Mouse (Mus musculus) heart, embryonic 16.5 days (tissue): ENCODE results near the gene Pde5a. TPM values are rescaled to one million over a fixed set of nuclear protein-coding genes. Genes with fewer than 3 reads are reported as not detected.

Source experiments
- ATAC-seq: fragments of 200-750 bp; cut with Nextera tagmentation; replicated peaks from 2 replicates; pipeline ENCODE4 v1.8.0; 2017; ENCODE audit warnings: moderate number of reproducible peaks; ENCODE audit not compliant: insufficient read depth, low FRiP score; ENCODE audit errors: extremely low read depth
- H3K27ac ChIP-seq: fragments of 300-500 bp; sonication (generic); 2 replicates; pipeline ENCODE4 v1.5.1; 2014; ENCODE audit warnings: mild to moderate bottlenecking, low read length, control low read depth, moderate library complexity
- H3K27me3 ChIP-seq: fragments of 300-500 bp; sonication (generic); 2 replicates; pipeline ENCODE4 v1.6.1; 2014; ENCODE audit warnings: low read length, mixed read lengths; ENCODE audit not compliant: control insufficient read depth, insufficient read depth
- H3K36me3 ChIP-seq: fragments of 300-500 bp; sonication (generic); 2 replicates; pipeline ENCODE4 v1.6.1; 2014; ENCODE audit not compliant: control insufficient read depth, insufficient read depth
- H3K4me1 ChIP-seq: fragments of 300-500 bp; sonication (generic); 2 replicates; pipeline ENCODE4 v1.6.1; 2014; ENCODE audit warnings: low read length, mixed read lengths; ENCODE audit not compliant: control insufficient read depth, insufficient read depth
- H3K4me2 ChIP-seq: fragments of 300-500 bp; sonication (generic); 2 replicates; pipeline ENCODE4 v1.6.1; 2014; ENCODE audit warnings: low read depth, mild to moderate bottlenecking, control low read depth, low read length
- H3K4me3 ChIP-seq: fragments of 300-500 bp; sonication (generic); 2 replicates; pipeline ENCODE4 v1.5.1; 2014; ENCODE audit warnings: mild to moderate bottlenecking, control low read depth, low read length
- H3K9ac ChIP-seq: fragments of 300-500 bp; sonication (generic); 2 replicates; pipeline ENCODE4 v1.6.1; 2014; ENCODE audit warnings: low read length, control low read depth
- H3K9me3 ChIP-seq: fragments of 300-500 bp; sonication (generic); replicated peaks from 2 replicates; pipeline ENCODE4 v1.6.1; 2016; ENCODE audit warnings: low read length; ENCODE audit not compliant: control insufficient read depth
- WGBS: fragments of 180-500 bp; shearing (Covaris S2); extraction: QIAGEN DNeasy Blood & Tissue Kit; methylation state at CpG from one replicate; pipeline ENCODE4 v1.1.7; 2014; 5-methylcytosine and 5-hydroxymethylcytosine counted together
- polyA plus RNA-seq: library from polyadenylated mRNA; unstranded; fragments of >200 nt; fragmentation: Nextera tagmentation; extraction: Ambion mirVana; gene quantifications from 2 replicates; pipeline ENCODE4 v1.2.1, GENCODE M21; 2015

Gene Pde5a
- polyA plus RNA-seq, result 2.3 and 3.8 TPM in 2 replicates

GRCm38 (mm10) chr3:122728852-122729600 is at the start of gene Pde5a:
TSS of gene Pde5a (plus strand) at chr3:122728947.
- Histone ChIP-seq H3K4me3 (peak within 1 kb of the TSS; percentile 75), H3K27ac (peak within 1 kb of the TSS; percentile 91), H3K4me2 (peak within 1 kb of the TSS; percentile 97), H3K9ac (peak within 1 kb of the TSS; percentile 89), H3K4me1 (no peaks in the 10 kb centered on the region), H3K36me3 (no peaks in the 10 kb centered on the region), H3K9me3 (no peaks in the 10 kb centered on the region), H3K27me3 (no peaks in the 10 kb centered on the region)
- under 1% methylated on average over 49 of the region's 49 CpGs for WGBS
- ATAC-seq, result peak; percentile 51

- no peaks in the 10 kb centered on the region for H3K27me3 ChIP-seq
- H3K9ac ChIP-seq, result no peak overlapping the region
- no peak for ATAC-seq
- H3K9me3 ChIP-seq, result peaks cover 8% of the 10 kb centered on the region; the same call in 1 of the 2 replicates
- H3K4me1 ChIP-seq, result no peaks in the 10 kb centered on the region
- H3K4me3 ChIP-seq, result no peak overlapping the region
- no peak overlapping the region for H3K4me2 ChIP-seq
- WGBS, result 77% methylated on average over 3 of the region's 3 CpGs
- H3K36me3 ChIP-seq, result no peaks in the 10 kb centered on the region
- no peak overlapping the region for H3K27ac ChIP-seq
Measured at GRCm38 (mm10) chr3:122680851-122681250, 47.9 kb upstream of the Pde5a start.

GRCm38 (mm10) chr3:122682352-122682751 is 46.4 kb upstream of the Pde5a start:
- ATAC-seq, result no peak
- Histone ChIP-seq H3K27me3 (no peaks in the 10 kb centered on the region), H3K9me3 (peaks cover 8% of the 10 kb centered on the region; the same call in 1 of the 2 replicates), H3K36me3 (no peaks in the 10 kb centered on the region), H3K4me3 (no peak overlapping the region), H3K27ac (no peak overlapping the region), H3K9ac (no peak overlapping the region), H3K4me2 (no peak overlapping the region), H3K4me1 (no peaks in the 10 kb centered on the region)
- WGBS, result 66% methylated on average over 4 of the region's 4 CpGs

- H3K4me2 ChIP-seq, result no peak overlapping the region
- ATAC-seq, result no peak; the same call in 1 of the 2 replicates
Measured at GRCm38 (mm10) chr3:122684832-122685231, 43.9 kb upstream of the Pde5a start.

GRCm38 (mm10) chr3:122693039-122693438 is 35.7 kb upstream of the Pde5a start:
- no peak for ATAC-seq
- WGBS, result 60% methylated on average over 3 of the region's 3 CpGs
- Histone ChIP-seq H3K4me1 (no peaks in the 10 kb centered on the region), H3K9me3 (no peaks in the 10 kb centered on the region), H3K4me3 (no peak overlapping the region), H3K9ac (no peak overlapping the region), H3K4me2 (no peak overlapping the region), H3K36me3 (no peaks in the 10 kb centered on the region), H3K27ac (no peak overlapping the region), H3K27me3 (no peaks in the 10 kb centered on the region)

More at GRCm38 (mm10) chr3:122684832-122685231, 43.9 kb upstream of the Pde5a start:
- no peaks in the 10 kb centered on the region for H3K36me3 ChIP-seq
- H3K4me3 ChIP-seq, result no peak overlapping the region
- H3K27me3 ChIP-seq, result no peaks in the 10 kb centered on the region
- H3K4me1 ChIP-seq, result no peaks in the 10 kb centered on the region
- H3K27ac ChIP-seq, result no peak overlapping the region
- no peak overlapping the region for H3K9ac ChIP-seq
- 57% methylated on average over 7 of the region's 7 CpGs for WGBS
- no peaks in the 10 kb centered on the region for H3K9me3 ChIP-seq

GRCm38 (mm10) chr3:122695870-122696269 is 32.9 kb upstream of the Pde5a start:
- Histone ChIP-seq H3K9ac (no peak overlapping the region), H3K4me2 (no peak overlapping the region), H3K36me3 (no peaks in the 10 kb centered on the region), H3K27me3 (no peaks in the 10 kb centered on the region), H3K4me3 (no peak overlapping the region), H3K27ac (no peak overlapping the region), H3K4me1 (no peaks in the 10 kb centered on the region), H3K9me3 (no peaks in the 10 kb centered on the region)
- WGBS, result 38% methylated on average over 3 of the region's 3 CpGs
- ATAC-seq, result no peak

GRCm38 (mm10) chr3:122696672-122697071 is 32.1 kb upstream of the Pde5a start:
- Histone ChIP-seq H3K27me3 (no peaks in the 10 kb centered on the region), H3K9me3 (no peaks in the 10 kb centered on the region), H3K4me2 (no peak overlapping the region), H3K9ac (no peak overlapping the region), H3K4me3 (no peak overlapping the region), H3K4me1 (no peaks in the 10 kb centered on the region), H3K27ac (no peak overlapping the region), H3K36me3 (no peaks in the 10 kb centered on the region)
- 65% methylated on average over 4 of the region's 4 CpGs for WGBS
- ATAC-seq, result no peak

- no peak; the same call in 1 of the 2 replicates for ATAC-seq
- Histone ChIP-seq H3K9me3 (no peaks in the 10 kb centered on the region), H3K27me3 (no peaks in the 10 kb centered on the region), H3K4me2 (no peak overlapping the region), H3K4me1 (no peaks in the 10 kb centered on the region), H3K9ac (no peak overlapping the region), H3K27ac (peak overlapping the region; percentile 18; the same call in 1 of the 2 replicates), H3K36me3 (no peaks in the 10 kb centered on the region), H3K4me3 (no peak overlapping the region)
- WGBS, result 22% methylated on average over 6 of the region's 6 CpGs
Measured at GRCm38 (mm10) chr3:122704209-122704608, 24.5 kb upstream of the Pde5a start.

GRCm38 (mm10) chr3:122705246-122705645 is 23.5 kb upstream of the Pde5a start:
- no peak overlapping the region for H3K27ac ChIP-seq
- H3K9ac ChIP-seq, result no peak overlapping the region
- no peaks in the 10 kb centered on the region for H3K27me3 ChIP-seq
- H3K9me3 ChIP-seq, result no peaks in the 10 kb centered on the region
- no peaks in the 10 kb centered on the region for H3K4me1 ChIP-seq
- no peak for ATAC-seq
- no peak overlapping the region for H3K4me3 ChIP-seq
- no peak overlapping the region for H3K4me2 ChIP-seq
- no peaks in the 10 kb centered on the region for H3K36me3 ChIP-seq
- WGBS, result 80% methylated on average over 7 of the region's 7 CpGs
